Mouse (Mus musculus) cortical plate, adult 2 months (tissue): ENCODE measurements around the gene Uts2b.
"Not testable (repeated sequence)": the region's sequence is repeated elsewhere in the genome, so short reads cannot be mapped to it uniquely, and the experiment has no call there.

Experiments used
- CTCF ChIP-seq: fragments of 200-500 bp; IDR thresholded peaks from 2 replicates; pipeline ENCODE4 v1.5.1; 2011; ENCODE audit warnings: mild to moderate bottlenecking, control low read depth, low read length; ENCODE audit not compliant: insufficient read depth; ENCODE audit errors: extremely low read depth
- POLR2A ChIP-seq: fragments of 200-500 bp; IDR thresholded peaks from 2 replicates; pipeline ENCODE4 v1.6.1; 2011; ENCODE audit warnings: mild to moderate bottlenecking, low read length, control low read depth; ENCODE audit not compliant: insufficient read depth; ENCODE audit errors: extremely low read depth

DNA sequence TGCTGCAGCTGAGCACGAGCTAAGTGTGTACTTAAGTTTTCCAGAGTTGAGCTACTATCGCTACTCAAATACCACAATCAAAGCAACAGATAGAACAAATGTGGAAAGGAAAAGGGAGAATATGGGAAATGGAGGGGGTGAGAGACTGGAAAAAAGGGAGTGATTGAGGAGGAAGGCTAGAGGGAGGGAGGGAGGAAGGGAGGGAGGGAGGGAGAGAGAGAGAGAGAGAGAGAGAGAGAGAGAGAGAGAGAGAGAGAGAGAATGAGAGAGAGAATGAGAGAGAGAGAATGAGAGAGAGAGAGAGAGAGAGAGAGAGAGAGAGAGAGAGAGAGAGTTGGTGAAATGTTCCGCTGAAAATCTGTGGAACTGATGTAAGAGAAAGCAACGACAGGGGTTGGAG is 62.9 kb downstream of the Uts2b start, which contains the start of gene Ostn:
- not testable (repeated sequence) for TF ChIP-seq CTCF, POLR2A
